Mouse (Mus musculus): ENCODE measurements around the gene Gm5741. TPM values are rescaled to one million over a fixed set of nuclear protein-coding genes. Genes with fewer than 3 reads are reported as not detected.

Gene Gm5741
- 0.22 and 0.31 TPM in 2 replicates for polyA plus RNA-seq (2012; rRNA removed)

GRCm38 (mm10) chr8:85067982-85068381 lies at the start of gene Gm5741:
Gene Gm5741 (minus strand): TSS chr8:85067982.

GRCm38 (mm10) chr8:85083108-85083813 lies 15.5 kb upstream of the Gm5741 start, which contains the start of gene Man2b1:
Gene Man2b1 (plus strand): TSS chr8:85083270.

GRCm38 (mm10) chr8:85081216-85081555 lies 13.4 kb upstream of the Gm5741 start, which contains the start of gene Wdr83:
Gene Wdr83 (minus strand): TSS chr8:85081306.

GRCm38 (mm10) chr8:85080532-85081215 lies 12.9 kb upstream of the Gm5741 start, which contains the start of gene Wdr83os:
Gene Wdr83os (plus strand): TSS chr8:85080740.

GRCm38 (mm10) chr8:85071514-85072281 lies 3.9 kb upstream of the Gm5741 start, which contains the start of gene Dhps:
Gene Dhps (plus strand): TSS chr8:85071757.

GRCm38 (mm10) chr8:85059879-85060616 lies 7.7 kb downstream of the Gm5741 start, which contains the start of gene Fbxw9:
Gene Fbxw9 (plus strand): TSS chr8:85060055.

GRCm38 (mm10) chr8:85036718-85037365 lies 30.9 kb downstream of the Gm5741 start, which contains the start of gene Tnpo2:
Gene Tnpo2 (plus strand): TSS chr8:85036915.

GRCm38 (mm10) chr8:85026670-85027515 lies 40.9 kb downstream of the Gm5741 start, which contains the start of gene Trir:
Gene Trir (plus strand): TSS chr8:85026823.

GRCm38 (mm10) chr8:85025098-85025932 lies 42.5 kb downstream of the Gm5741 start, which contains the start of gene Asna1:
Gene Asna1 (minus strand): TSS chr8:85025281.

Other genes with a start within 250 kb of the Gm5741 start
- 2.0 and 2.1 TPM in 2 replicates for gene Dand5, start 245.2 kb downstream of the Gm5741 start, polyA plus RNA-seq (2012; rRNA removed)
- gene Gadd45gip1, start 236.5 kb downstream of the Gm5741 start, polyA plus RNA-seq (2012; rRNA removed) = 29.9 and 31.7 TPM in 2 replicates
- gene Rad23a, start 227.3 kb downstream of the Gm5741 start, polyA plus RNA-seq (2012; rRNA removed) = 116 and 127 TPM in 2 replicates
- 310 and 322 TPM in 2 replicates for gene Calr, start 221.0 kb downstream of the Gm5741 start, polyA plus RNA-seq (2012; rRNA removed)
- 50.9 and 57.3 TPM in 2 replicates for gene Farsa, start 211.0 kb downstream of the Gm5741 start, polyA plus RNA-seq (2012; rRNA removed)
- gene Syce2, start 195.9 kb downstream of the Gm5741 start, polyA plus RNA-seq (2012; rRNA removed) = 30.4 and 31.4 TPM in 2 replicates
- 29.5 and 35.0 TPM in 2 replicates for gene Gcdh, start 174.1 kb downstream of the Gm5741 start, polyA plus RNA-seq (2012; rRNA removed)
- gene Klf1, start 166.1 kb downstream of the Gm5741 start, polyA plus RNA-seq (2012; rRNA removed) = 177 and 217 TPM in 2 replicates
- 8.3 and 10.6 TPM in 2 replicates for gene Dnase2a, start 159.4 kb downstream of the Gm5741 start, polyA plus RNA-seq (2012; rRNA removed)
- gene Mast1, start 130.6 kb downstream of the Gm5741 start, polyA plus RNA-seq (2012; rRNA removed) = 0.03 and 0.05 TPM in 2 replicates
- gene Rtbdn, start 121.0 kb downstream of the Gm5741 start, polyA plus RNA-seq (2012; rRNA removed) = not detected in 2 replicates
- not detected in 2 replicates for gene Gm49661, start 98.5 kb downstream of the Gm5741 start, polyA plus RNA-seq (2012; rRNA removed)
- 1,069 and 1,310 TPM in 2 replicates for gene Prdx2, start 98.4 kb downstream of the Gm5741 start, polyA plus RNA-seq (2012; rRNA removed)
- 57.5 and 63.1 TPM in 2 replicates for gene Rnaseh2a, start 98.2 kb downstream of the Gm5741 start, polyA plus RNA-seq (2012; rRNA removed)
- 7.7 and 8.0 TPM in 2 replicates for gene Junb, start 89.3 kb downstream of the Gm5741 start, polyA plus RNA-seq (2012; rRNA removed)
- 4.1 and 4.6 TPM in 2 replicates for gene Hook2, start 77.4 kb downstream of the Gm5741 start, polyA plus RNA-seq (2012; rRNA removed)
- gene Best2, start 53.5 kb downstream of the Gm5741 start, polyA plus RNA-seq (2012; rRNA removed) = not detected in 2 replicates
- gene Asna1, start 42.7 kb downstream of the Gm5741 start, polyA plus RNA-seq (2012; rRNA removed) = 76.1 and 91.5 TPM in 2 replicates
- gene Trir, start 41.2 kb downstream of the Gm5741 start, polyA plus RNA-seq (2012; rRNA removed) = 99.1 and 106 TPM in 2 replicates
- gene Tnpo2, start 31.1 kb downstream of the Gm5741 start, polyA plus RNA-seq (2012; rRNA removed) = 23.4 and 27.0 TPM in 2 replicates
- 7.6 and 9.4 TPM in 2 replicates for gene Fbxw9, start 7.9 kb downstream of the Gm5741 start, polyA plus RNA-seq (2012; rRNA removed)
- 20.6 and 21.6 TPM in 2 replicates for gene Dhps, start 3.8 kb upstream of the Gm5741 start, polyA plus RNA-seq (2012; rRNA removed)
- gene Wdr83os, start 12.8 kb upstream of the Gm5741 start, polyA plus RNA-seq (2012; rRNA removed) = 37.6 and 44.1 TPM in 2 replicates
- gene Wdr83, start 13.3 kb upstream of the Gm5741 start, polyA plus RNA-seq (2012; rRNA removed) = 24.8 and 26.1 TPM in 2 replicates
- 15.9 and 21.5 TPM in 2 replicates for gene Man2b1, start 15.3 kb upstream of the Gm5741 start, polyA plus RNA-seq (2012; rRNA removed)
- gene Zfp791, start 55.1 kb upstream of the Gm5741 start, polyA plus RNA-seq (2012; rRNA removed) = 0.97 and 1.1 TPM in 2 replicates
- not detected in 2 replicates for gene Cks1brt, start 83.9 kb upstream of the Gm5741 start, polyA plus RNA-seq (2012; rRNA removed)
- gene Olfr371, start 158.0 kb upstream of the Gm5741 start, polyA plus RNA-seq (2012; rRNA removed) = not detected in 2 replicates
- gene Orc6, start 231.7 kb upstream of the Gm5741 start, polyA plus RNA-seq (2012; rRNA removed) = 77.9 and 84.9 TPM in 2 replicates
- gene Vps35, start 231.8 kb upstream of the Gm5741 start, polyA plus RNA-seq (2012; rRNA removed) = 35.2 and 44.8 TPM in 2 replicates